Mouse (Mus musculus): ENCODE results near the gene Tril. TPM values are rescaled to one million over a fixed set of nuclear protein-coding genes. Genes with fewer than 3 reads are reported as not detected.
A peak's percentile ranks its signal among the peaks of the same experiment; 100 is the strongest.

The Tril gene
- 22.6 and 26.5 TPM in 2 replicates for polyA plus RNA-seq (2014; fragmentation: Nextera tagmentation; extraction: Ambion mirVana)

DNA sequence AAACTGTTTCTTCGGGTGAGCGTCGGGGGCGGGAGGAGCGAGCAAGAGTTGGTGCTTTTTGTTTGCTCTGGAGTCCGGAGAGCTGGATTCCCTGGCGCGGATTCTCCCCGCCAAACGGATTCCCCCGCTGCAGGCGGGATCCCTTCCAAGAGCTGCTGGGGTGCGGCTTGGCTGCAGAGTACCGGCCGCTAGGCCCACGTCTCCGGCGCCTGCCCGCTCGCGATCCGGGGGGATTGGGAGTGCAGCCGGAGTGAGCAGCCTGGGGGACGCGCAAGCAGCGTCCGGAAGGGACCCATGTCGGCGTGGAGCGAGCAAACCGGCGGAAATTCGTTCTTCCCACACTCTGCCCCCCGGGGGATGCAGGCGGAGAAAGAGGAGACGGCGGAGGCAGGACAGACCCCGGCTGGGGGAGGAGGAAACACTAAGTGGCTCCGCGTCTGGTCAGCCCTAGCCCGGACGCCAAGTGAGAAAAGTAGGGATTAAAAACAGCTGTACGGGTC is at the start of gene Tril:
Tril (minus strand) TSS at position 345 of the 500 bp plus-strand sequence.
- Histone ChIP-seq H3K4me2 (ENCODE audit: low read depth, low read length, severe bottlenecking) (peak within 1 kb of the TSS; percentile 89), H3K4me3 (ENCODE audit: low read depth, low read length) (peak within 1 kb of the TSS; percentile 53), H3K27me3 (ENCODE audit: control insufficient read depth, insufficient read depth, low read length) (peaks cover 41% of the 10 kb centered on the region), H3K36me3 (ENCODE audit: control insufficient read depth, insufficient read depth, low read length) (no peaks in the 10 kb centered on the region), H3K9me3 (ENCODE audit: control insufficient read depth, low read length) (no peaks in the 10 kb centered on the region), H3K27ac (ENCODE audit: low read depth, low read length) (peak within 1 kb of the TSS; percentile 59), H3K4me1 (replicated peaks; ENCODE audit: control insufficient read depth, insufficient read depth, low read length) (peaks cover 12% of the 10 kb centered on the region; the same call in 1 of the 2 replicates), H3K9ac (ENCODE audit: low read length) (peak within 1 kb of the TSS; percentile 78)
- ATAC-seq (replicated peaks; ENCODE audit: low FRiP score) (peak; percentile 64), DNase-seq (ENCODE audit: low spot score) (no peak)
- WGBS, result under 1% methylated on average over 43 of the region's 43 CpGs

DNA sequence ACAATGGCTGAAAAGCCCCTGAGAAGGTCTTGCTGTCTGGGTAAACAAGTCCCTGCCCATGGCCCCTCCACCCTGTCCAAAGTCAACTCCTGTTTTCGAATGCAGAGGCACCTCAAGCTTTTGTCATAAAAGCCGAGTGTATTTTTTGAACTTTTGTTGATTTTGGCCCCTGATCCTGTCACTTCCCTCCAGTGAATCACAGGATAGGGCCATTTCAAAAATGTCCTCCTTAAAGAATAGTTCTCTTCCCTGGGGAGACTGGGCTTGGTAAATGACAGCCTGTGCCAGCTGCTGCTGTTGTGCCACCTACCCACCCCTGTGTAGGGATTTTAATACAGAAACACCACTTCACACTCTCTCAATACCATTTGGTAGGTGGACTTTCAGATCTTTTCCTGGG is 42.4 kb upstream of the Tril start:
- ATAC-seq (replicated peaks; ENCODE audit: low FRiP score) (no peak), DNase-seq (ENCODE audit: low spot score) (no peak)
- Histone ChIP-seq H3K27ac (ENCODE audit: low read depth, low read length) (no peak overlapping the region), H3K4me1 (replicated peaks; ENCODE audit: control insufficient read depth, insufficient read depth, low read length) (no peaks in the 10 kb centered on the region), H3K9ac (ENCODE audit: low read length) (no peak overlapping the region), H3K27me3 (ENCODE audit: control insufficient read depth, insufficient read depth, low read length) (no peaks in the 10 kb centered on the region), H3K4me3 (ENCODE audit: low read depth, low read length) (no peak overlapping the region), H3K9me3 (ENCODE audit: control insufficient read depth, low read length) (no peaks in the 10 kb centered on the region), H3K36me3 (ENCODE audit: control insufficient read depth, insufficient read depth, low read length) (no peaks in the 10 kb centered on the region), H3K4me2 (ENCODE audit: low read depth, low read length, severe bottlenecking) (no peak overlapping the region)
- WGBS, result 78% methylated on average over 2 of the region's 2 CpGs

DNA sequence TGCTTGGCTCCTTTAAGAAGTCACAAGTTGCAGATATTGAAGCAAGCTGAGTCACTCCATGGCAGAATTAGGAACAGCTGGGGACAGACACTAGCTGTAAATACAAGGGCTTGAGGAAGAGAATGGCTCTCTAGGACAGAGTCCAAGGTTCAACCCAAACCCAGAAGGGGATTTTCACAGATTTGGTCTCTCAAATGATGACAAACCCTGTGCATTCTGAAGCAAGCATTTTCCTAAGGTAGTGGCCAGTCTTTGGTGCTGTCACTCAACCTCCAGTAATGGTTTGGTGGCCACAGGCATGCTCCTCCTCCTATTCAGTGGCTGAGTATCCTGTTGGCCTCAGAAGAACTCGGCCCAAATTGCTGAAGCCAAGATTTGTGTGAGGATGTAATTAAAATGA is 38.5 kb upstream of the Tril start:
- H3K9ac ChIP-seq (ENCODE audit: low read length), result no peak overlapping the region
- H3K27ac ChIP-seq (ENCODE audit: low read depth, low read length), result no peak overlapping the region
- no peaks in the 10 kb centered on the region for H3K9me3 ChIP-seq (ENCODE audit: control insufficient read depth, low read length)
- DNase-seq (ENCODE audit: low spot score) (no peak), ATAC-seq (replicated peaks; ENCODE audit: low FRiP score) (no peak)
- H3K27me3 ChIP-seq (ENCODE audit: control insufficient read depth, insufficient read depth, low read length), result no peaks in the 10 kb centered on the region
- H3K4me2 ChIP-seq (ENCODE audit: low read depth, low read length, severe bottlenecking), result no peak overlapping the region
- no peaks in the 10 kb centered on the region for H3K36me3 ChIP-seq (ENCODE audit: control insufficient read depth, insufficient read depth, low read length)
- 34% methylated on average over 1 of the region's 1 CpGs for WGBS
- H3K4me1 ChIP-seq (replicated peaks; ENCODE audit: control insufficient read depth, insufficient read depth, low read length), result no peaks in the 10 kb centered on the region
- H3K4me3 ChIP-seq (ENCODE audit: low read depth, low read length), result no peak overlapping the region

DNA sequence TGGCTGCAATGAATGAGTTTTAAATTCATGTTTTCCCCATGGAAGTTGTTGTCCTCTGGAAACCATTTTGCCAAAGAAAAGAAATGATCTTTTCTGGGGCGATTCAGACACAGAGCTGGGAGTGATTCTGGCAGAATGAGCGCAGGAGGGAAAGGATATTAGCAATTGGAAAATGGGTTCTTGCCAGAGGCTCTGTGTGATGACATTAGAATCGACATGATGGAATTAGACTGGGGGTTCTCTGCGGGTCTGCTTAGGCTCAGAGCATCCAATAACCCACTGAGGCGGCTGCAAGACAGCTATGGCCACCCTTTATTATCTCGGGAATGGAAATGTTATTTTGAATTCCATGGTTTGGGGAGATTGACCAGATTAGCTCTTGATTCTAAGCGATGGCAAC is 37.2 kb upstream of the Tril start:
- no peak overlapping the region for H3K9ac ChIP-seq (ENCODE audit: low read length)
- H3K4me3 ChIP-seq (ENCODE audit: low read depth, low read length), result no peak overlapping the region
- H3K27me3 ChIP-seq (ENCODE audit: control insufficient read depth, insufficient read depth, low read length), result no peaks in the 10 kb centered on the region
- DNase-seq (ENCODE audit: low spot score) (no peak), ATAC-seq (replicated peaks; ENCODE audit: low FRiP score) (no peak)
- no peak overlapping the region for H3K27ac ChIP-seq (ENCODE audit: low read depth, low read length)
- H3K4me2 ChIP-seq (ENCODE audit: low read depth, low read length, severe bottlenecking), result no peak overlapping the region
- H3K4me1 ChIP-seq (replicated peaks; ENCODE audit: control insufficient read depth, insufficient read depth, low read length), result no peaks in the 10 kb centered on the region
- WGBS, result 79% methylated on average over 7 of the region's 7 CpGs
- H3K36me3 ChIP-seq (ENCODE audit: control insufficient read depth, insufficient read depth, low read length), result no peaks in the 10 kb centered on the region
- H3K9me3 ChIP-seq (ENCODE audit: control insufficient read depth, low read length), result no peaks in the 10 kb centered on the region

DNA sequence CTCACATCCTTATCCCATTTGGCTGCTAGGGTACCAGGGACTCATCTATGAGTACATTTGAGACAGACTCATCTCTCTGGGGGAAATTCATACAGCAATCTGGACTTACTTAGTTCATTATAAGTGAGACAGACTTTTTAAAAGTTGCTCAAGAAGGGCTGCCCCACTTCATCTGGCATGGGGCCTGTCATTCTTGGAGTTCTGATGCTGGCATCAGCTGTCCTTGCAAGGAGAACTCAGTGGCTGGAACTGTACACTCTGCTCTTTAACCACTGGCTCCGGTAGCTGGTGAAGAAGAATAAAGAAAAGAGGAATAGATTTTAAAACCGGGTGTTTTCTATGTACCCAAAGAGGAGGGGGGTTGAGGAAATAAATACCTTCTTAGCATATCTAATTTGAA is 36.1 kb upstream of the Tril start:
- Histone ChIP-seq H3K9me3 (ENCODE audit: control insufficient read depth, low read length) (no peaks in the 10 kb centered on the region), H3K36me3 (ENCODE audit: control insufficient read depth, insufficient read depth, low read length) (no peaks in the 10 kb centered on the region), H3K4me3 (ENCODE audit: low read depth, low read length) (no peak overlapping the region), H3K9ac (ENCODE audit: low read length) (no peak overlapping the region), H3K4me1 (replicated peaks; ENCODE audit: control insufficient read depth, insufficient read depth, low read length) (no peaks in the 10 kb centered on the region), H3K27ac (ENCODE audit: low read depth, low read length) (no peak overlapping the region), H3K4me2 (ENCODE audit: low read depth, low read length, severe bottlenecking) (no peak overlapping the region), H3K27me3 (ENCODE audit: control insufficient read depth, insufficient read depth, low read length) (no peaks in the 10 kb centered on the region)
- 92% methylated on average over 2 of the region's 2 CpGs for WGBS
- no peak for ATAC-seq (replicated peaks; ENCODE audit: low FRiP score)
- DNase-seq (ENCODE audit: low spot score), result no peak

DNA sequence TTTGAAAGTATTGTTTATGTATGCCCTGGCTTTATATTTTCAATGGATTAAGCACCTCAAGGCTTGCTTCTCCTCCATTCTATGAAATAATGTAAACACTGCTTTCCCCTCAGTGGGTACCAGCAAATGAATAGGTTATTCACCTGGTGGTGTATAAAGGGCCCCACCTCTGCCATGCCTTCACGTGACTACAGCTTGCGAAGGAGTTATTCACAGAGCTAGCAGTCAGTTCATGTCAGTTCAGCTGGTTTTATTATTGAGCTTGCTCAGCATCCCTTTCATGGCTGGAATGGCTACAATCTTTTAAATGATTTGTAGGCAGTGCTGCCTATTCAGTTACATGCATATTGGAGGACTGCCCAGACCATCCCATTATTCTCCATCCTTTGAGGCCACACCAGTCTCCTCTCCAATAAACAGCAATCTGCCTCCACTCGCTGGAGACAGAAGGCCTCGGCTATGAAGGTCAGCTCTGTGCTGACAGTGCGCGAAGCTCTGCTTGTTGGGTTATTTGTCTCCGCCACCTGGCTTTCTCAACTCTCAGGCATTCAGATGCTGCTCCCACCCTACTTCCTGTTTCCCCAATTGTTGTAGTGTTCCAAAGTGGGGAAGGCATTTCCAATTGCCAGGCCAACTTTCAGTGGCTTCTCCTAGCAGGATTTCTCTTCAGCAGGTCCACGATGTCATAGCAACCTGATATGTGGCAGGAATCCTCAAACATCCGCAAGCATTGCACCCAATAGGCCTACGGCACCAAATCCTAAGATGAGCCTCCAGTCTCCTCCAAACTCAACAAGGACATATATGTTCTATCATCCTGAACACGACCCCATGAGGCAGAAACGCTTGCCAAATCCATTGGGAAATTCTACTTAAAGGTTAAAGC is 34.6 kb upstream of the Tril start:
- Histone ChIP-seq H3K27ac (ENCODE audit: low read depth, low read length) (no peak overlapping the region), H3K9ac (ENCODE audit: low read length) (no peak overlapping the region), H3K36me3 (ENCODE audit: control insufficient read depth, insufficient read depth, low read length) (no peaks in the 10 kb centered on the region), H3K27me3 (ENCODE audit: control insufficient read depth, insufficient read depth, low read length) (no peaks in the 10 kb centered on the region), H3K9me3 (ENCODE audit: control insufficient read depth, low read length) (no peaks in the 10 kb centered on the region), H3K4me2 (ENCODE audit: low read depth, low read length, severe bottlenecking) (no peak overlapping the region), H3K4me3 (ENCODE audit: low read depth, low read length) (no peak overlapping the region), H3K4me1 (replicated peaks; ENCODE audit: control insufficient read depth, insufficient read depth, low read length) (no peaks in the 10 kb centered on the region)
- DNase-seq (ENCODE audit: low spot score), result no peak
- WGBS, result 87% methylated on average over 12 of the region's 12 CpGs
- no peak for ATAC-seq (replicated peaks; ENCODE audit: low FRiP score)

DNA sequence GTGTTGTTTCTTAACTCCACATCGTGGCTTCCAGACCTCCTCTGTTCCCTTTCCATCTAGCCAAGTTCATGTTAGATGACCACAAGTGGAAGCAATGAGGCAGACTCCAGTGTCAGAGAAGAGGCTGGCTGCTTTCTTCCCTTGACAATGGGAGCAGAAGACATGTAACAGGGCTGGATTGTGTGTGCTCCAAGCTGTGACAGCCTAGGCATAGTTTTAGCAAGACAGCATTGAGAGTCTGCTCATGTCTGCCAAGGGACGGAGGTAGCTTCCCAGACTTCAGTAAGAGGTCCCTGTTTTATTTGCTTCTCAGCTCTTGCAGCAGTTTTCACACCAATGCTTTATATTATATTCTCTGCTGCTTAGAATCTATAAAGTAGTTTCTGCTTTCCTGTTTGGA is 33.6 kb upstream of the Tril start:
- WGBS, result 72% methylated on average over 2 of the region's 2 CpGs
- DNase-seq (ENCODE audit: low spot score) (no peak), ATAC-seq (replicated peaks; ENCODE audit: low FRiP score) (no peak)
- Histone ChIP-seq H3K4me3 (ENCODE audit: low read depth, low read length) (no peak overlapping the region), H3K27me3 (ENCODE audit: control insufficient read depth, insufficient read depth, low read length) (no peaks in the 10 kb centered on the region), H3K4me1 (replicated peaks; ENCODE audit: control insufficient read depth, insufficient read depth, low read length) (no peaks in the 10 kb centered on the region), H3K4me2 (ENCODE audit: low read depth, low read length, severe bottlenecking) (no peak overlapping the region), H3K27ac (ENCODE audit: low read depth, low read length) (no peak overlapping the region), H3K36me3 (ENCODE audit: control insufficient read depth, insufficient read depth, low read length) (no peaks in the 10 kb centered on the region), H3K9ac (ENCODE audit: low read length) (no peak overlapping the region), H3K9me3 (ENCODE audit: control insufficient read depth, low read length) (no peaks in the 10 kb centered on the region)

DNA sequence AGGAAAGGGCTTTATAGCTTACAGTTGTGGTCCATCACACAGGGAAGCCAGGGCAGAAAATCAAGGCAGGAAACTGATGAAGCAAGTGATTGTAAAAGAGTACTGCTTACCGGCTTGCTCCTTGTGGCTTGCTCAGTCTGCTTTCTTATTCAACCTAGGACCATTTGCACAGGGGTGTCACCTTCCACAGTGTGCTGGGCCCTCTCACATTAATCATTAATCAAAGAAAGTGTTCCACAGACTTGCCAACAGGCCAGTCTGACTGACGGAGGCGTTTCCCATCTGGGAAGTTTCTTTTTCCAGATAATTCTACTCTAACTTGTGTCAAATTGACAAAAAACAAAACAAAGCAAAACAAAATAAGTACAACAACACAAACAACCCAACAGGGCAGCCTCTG is 32.9 kb upstream of the Tril start:
- Histone ChIP-seq H3K36me3 (ENCODE audit: control insufficient read depth, insufficient read depth, low read length) (no peaks in the 10 kb centered on the region), H3K4me3 (ENCODE audit: low read depth, low read length) (no peak overlapping the region), H3K9ac (ENCODE audit: low read length) (no peak overlapping the region), H3K27me3 (ENCODE audit: control insufficient read depth, insufficient read depth, low read length) (no peaks in the 10 kb centered on the region), H3K4me1 (replicated peaks; ENCODE audit: control insufficient read depth, insufficient read depth, low read length) (no peaks in the 10 kb centered on the region), H3K27ac (ENCODE audit: low read depth, low read length) (no peak overlapping the region), H3K9me3 (ENCODE audit: control insufficient read depth, low read length) (no peaks in the 10 kb centered on the region), H3K4me2 (ENCODE audit: low read depth, low read length, severe bottlenecking) (no peak overlapping the region)
- WGBS, result 90% methylated on average over 3 of the region's 3 CpGs
- DNase-seq (ENCODE audit: low spot score), result no peak
- ATAC-seq (replicated peaks; ENCODE audit: low FRiP score), result no peak

DNA sequence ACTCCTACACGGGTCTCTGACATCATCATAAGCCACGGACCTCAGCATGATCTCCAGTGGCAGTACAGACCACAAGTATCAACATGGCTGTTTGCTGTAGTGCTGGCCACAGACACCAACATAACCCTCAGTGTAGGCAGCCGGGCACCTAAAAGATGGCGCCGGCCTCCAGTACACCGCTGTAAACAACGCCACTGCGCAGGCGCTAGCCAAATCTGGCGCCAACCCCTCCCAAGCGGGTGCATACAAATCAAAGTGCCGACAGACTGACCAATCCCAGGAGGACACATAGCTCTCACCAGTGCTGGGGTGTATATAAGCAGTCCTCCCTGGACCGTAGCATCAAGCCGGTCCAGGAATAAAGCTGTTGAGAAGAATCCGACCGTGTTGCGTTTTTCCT is 24.0 kb upstream of the Tril start:
- H3K36me3 ChIP-seq (ENCODE audit: control insufficient read depth, insufficient read depth, low read length), result no peaks in the 10 kb centered on the region
- H3K9me3 ChIP-seq (ENCODE audit: control insufficient read depth, low read length), result no peaks in the 10 kb centered on the region
- no peak overlapping the region for H3K4me2 ChIP-seq (ENCODE audit: low read depth, low read length, severe bottlenecking)
- ATAC-seq (replicated peaks; ENCODE audit: low FRiP score), result no peak
- 96% methylated on average over 17 of the region's 17 CpGs for WGBS
- no peak overlapping the region for H3K4me3 ChIP-seq (ENCODE audit: low read depth, low read length)
- no peaks in the 10 kb centered on the region for H3K27me3 ChIP-seq (ENCODE audit: control insufficient read depth, insufficient read depth, low read length)
- DNase-seq (ENCODE audit: low spot score), result no peak
- no peak overlapping the region for H3K9ac ChIP-seq (ENCODE audit: low read length)
- H3K27ac ChIP-seq (ENCODE audit: low read depth, low read length), result no peak overlapping the region
- no peaks in the 10 kb centered on the region for H3K4me1 ChIP-seq (replicated peaks; ENCODE audit: control insufficient read depth, insufficient read depth, low read length)

All from forebrain, embryonic 11.5 days (tissue).